Mouse (Mus musculus) bone marrow, adult 2 months (tissue): Measurements from ENCODE around the gene Sowaha.

Source experiments
- CTCF ChIP-seq: fragments of 200-500 bp; IDR thresholded peaks from 2 replicates; pipeline ENCODE4 v1.5.1; 2011; ENCODE audit warnings: low read length, control low read depth; ENCODE audit not compliant: control insufficient read depth, insufficient read depth
- POLR2A ChIP-seq: fragments of 200-500 bp; IDR thresholded peaks from 2 replicates; pipeline ENCODE4 v1.6.1; 2011; ENCODE audit warnings: low read depth, mild to moderate bottlenecking, control low read depth, low read length, borderline replicate concordance; ENCODE audit not compliant: control insufficient read depth

DNA sequence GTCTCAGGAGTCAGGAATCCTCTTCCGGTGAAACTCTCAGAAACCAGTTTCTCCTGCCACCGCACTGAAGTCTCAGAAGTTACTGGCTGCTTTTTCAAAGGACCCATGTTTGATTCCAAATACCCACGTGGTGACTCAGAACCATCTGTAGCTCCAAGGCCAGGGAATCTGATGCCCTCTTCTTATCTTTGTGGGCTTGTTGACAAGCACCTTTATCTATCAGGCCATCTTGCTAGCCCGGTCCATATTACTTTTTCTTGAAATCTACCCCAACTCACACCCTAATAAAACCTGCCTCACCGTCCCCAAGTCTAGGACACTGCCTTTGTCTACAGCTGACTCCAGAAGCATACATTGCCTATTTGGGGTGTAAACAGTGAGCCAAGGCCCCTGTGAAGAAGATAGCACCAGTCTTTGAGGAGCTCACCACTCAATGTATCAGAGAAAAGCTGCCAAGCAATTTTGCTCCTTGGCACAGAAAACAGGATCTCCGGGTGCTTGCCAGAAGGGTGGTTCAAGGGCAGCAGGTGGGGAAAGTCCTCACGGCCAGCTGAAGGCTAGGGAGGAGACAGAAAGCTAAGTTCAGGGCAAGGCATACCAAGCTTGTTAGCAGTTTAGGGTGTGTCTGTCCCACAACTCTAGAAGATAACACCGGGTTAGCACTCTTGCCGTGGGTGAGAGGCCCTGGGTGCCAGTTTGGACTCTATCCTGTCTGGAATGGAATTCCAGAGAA lies 3.3 kb upstream of the Sowaha start:
- TF ChIP-seq CTCF (no peak), POLR2A (no peak)
